Mouse (Mus musculus) limb, embryonic 13.5 days (tissue): ENCODE data around the gene Rpl4. TPM values are rescaled to one million over a fixed set of nuclear protein-coding genes. Genes with fewer than 3 reads are reported as not detected.

Source experiments
- ATAC-seq: fragments of 200-750 bp; cut with Nextera tagmentation; 2 replicates; pipeline ENCODE4 v1.8.0; 2017; ENCODE audit warnings: low read depth, moderate number of reproducible peaks, moderate TSS enrichment; ENCODE audit not compliant: low FRiP score
- H3K27ac ChIP-seq: fragments of 300-500 bp; sonication (generic); 2 replicates; pipeline ENCODE4 v1.5.1; 2015; ENCODE audit warnings: inconsistent platforms, mild to moderate bottlenecking, moderate library complexity
- H3K27me3 ChIP-seq: fragments of 300-500 bp; sonication (generic); 2 replicates; pipeline ENCODE4 v1.6.1; 2015; ENCODE audit warnings: mild to moderate bottlenecking, inconsistent platforms
- H3K36me3 ChIP-seq: fragments of 300-500 bp; sonication (generic); 2 replicates; pipeline ENCODE4 v1.6.1; 2015; ENCODE audit warnings: inconsistent platforms, mild to moderate bottlenecking, moderate library complexity
- H3K4me1 ChIP-seq: fragments of 300-500 bp; sonication (generic); 2 replicates; pipeline ENCODE4 v1.6.1; 2015; ENCODE audit warnings: inconsistent platforms
- H3K4me2 ChIP-seq: fragments of 300-500 bp; sonication (generic); replicated peaks from 2 replicates; pipeline ENCODE4 v1.6.1; 2015; ENCODE audit warnings: inconsistent platforms, mild to moderate bottlenecking, moderate library complexity
- H3K4me3 ChIP-seq: fragments of 300-500 bp; sonication (generic); 2 replicates; pipeline ENCODE4 v1.5.1; 2015; ENCODE audit warnings: moderate library complexity, mild to moderate bottlenecking, inconsistent platforms
- H3K9ac ChIP-seq: fragments of 300-500 bp; sonication (generic); 2 replicates; pipeline ENCODE4 v1.6.1; 2015; ENCODE audit warnings: mild to moderate bottlenecking, inconsistent platforms
- H3K9me3 ChIP-seq: fragments of 300-500 bp; sonication (generic); 2 replicates; pipeline ENCODE4 v1.6.1; 2016; ENCODE audit warnings: inconsistent platforms
- WGBS: fragments of 180-500 bp; shearing (Covaris S2); methylation state at CpG from one replicate; pipeline ENCODE4 v1.1.7; 2015; 5-methylcytosine and 5-hydroxymethylcytosine counted together
- polyA plus RNA-seq: library from polyadenylated mRNA; unstranded; fragments of >200 nt; fragmentation: Nextera tagmentation; extraction: Ambion mirVana; gene quantifications from 2 replicates; pipeline ENCODE4 v1.2.1, GENCODE M21; 2015

The Rpl4 gene
- polyA plus RNA-seq, 1 experiment from 2014 or later = 1,154 TPM

GRCm38 (mm10) chr9:64199897-64200296 lies 26.7 kb downstream of the Rpl4 start:
- no peak overlapping the region for H3K9ac ChIP-seq
- no peak overlapping the region for H3K4me2 ChIP-seq
- H3K36me3 ChIP-seq = peaks cover 49% of the 10 kb centered on the region
- H3K4me1 ChIP-seq = no peaks in the 10 kb centered on the region
- no peak overlapping the region for H3K27ac ChIP-seq
- no peaks in the 10 kb centered on the region for H3K9me3 ChIP-seq
- H3K4me3 ChIP-seq = no peak overlapping the region
- WGBS = 71% methylated on average over 2 of the region's 2 CpGs
- H3K27me3 ChIP-seq = no peaks in the 10 kb centered on the region
- ATAC-seq = no peak

- ATAC-seq = no peak
- no peaks in the 10 kb centered on the region for H3K9me3 ChIP-seq
- H3K27me3 ChIP-seq = no peaks in the 10 kb centered on the region
- no peak overlapping the region for H3K27ac ChIP-seq
- no peak overlapping the region for H3K9ac ChIP-seq
- no peak overlapping the region for H3K4me2 ChIP-seq
- H3K4me3 ChIP-seq = no peak overlapping the region
- H3K4me1 ChIP-seq = no peaks in the 10 kb centered on the region
- peaks cover 62% of the 10 kb centered on the region for H3K36me3 ChIP-seq
Measured at GRCm38 (mm10) chr9:64202331-64202730, 29.2 kb downstream of the Rpl4 start.

- Histone ChIP-seq H3K9me3 (no peaks in the 10 kb centered on the region), H3K27ac (no peak overlapping the region), H3K4me3 (no peak overlapping the region), H3K9ac (no peak overlapping the region), H3K4me2 (no peak overlapping the region), H3K4me1 (no peaks in the 10 kb centered on the region), H3K36me3 (peaks cover 62% of the 10 kb centered on the region), H3K27me3 (no peaks in the 10 kb centered on the region)
- ATAC-seq = no peak
Measured at GRCm38 (mm10) chr9:64202866-64203265, 29.7 kb downstream of the Rpl4 start.

GRCm38 (mm10) chr9:64207509-64208084 lies 34.4 kb downstream of the Rpl4 start:
- no peak overlapping the region for H3K27ac ChIP-seq
- H3K36me3 ChIP-seq = peaks cover 82% of the 10 kb centered on the region

GRCm38 (mm10) chr9:64214452-64214851 lies 41.3 kb downstream of the Rpl4 start:
- 87% methylated on average over 17 of the region's 17 CpGs for WGBS
- Histone ChIP-seq H3K4me3 (no peak overlapping the region), H3K27me3 (no peaks in the 10 kb centered on the region), H3K9me3 (no peaks in the 10 kb centered on the region), H3K9ac (no peak overlapping the region), H3K36me3 (peaks cover 38% of the 10 kb centered on the region), H3K4me1 (peaks cover under 1% of the 10 kb centered on the region; the same call in 1 of the 2 replicates), H3K4me2 (no peak overlapping the region), H3K27ac (no peak overlapping the region)
- no peak for ATAC-seq

More at GRCm38 (mm10) chr9:64207509-64208084, 34.4 kb downstream of the Rpl4 start:
- Histone ChIP-seq H3K27me3 (no peaks in the 10 kb centered on the region), H3K4me3 (no peak overlapping the region), H3K9me3 (no peaks in the 10 kb centered on the region), H3K9ac (no peak overlapping the region), H3K4me2 (no peak overlapping the region), H3K4me1 (no peaks in the 10 kb centered on the region)
- 89% methylated on average over 3 of the region's 3 CpGs for WGBS
- no peak for ATAC-seq

- Histone ChIP-seq H3K4me1 (peaks cover 7% of the 10 kb centered on the region; the same call in 1 of the 2 replicates), H3K4me3 (no peak overlapping the region), H3K27me3 (no peaks in the 10 kb centered on the region), H3K36me3 (peaks cover 22% of the 10 kb centered on the region), H3K27ac (no peak overlapping the region), H3K9me3 (no peaks in the 10 kb centered on the region), H3K9ac (no peak overlapping the region), H3K4me2 (no peak overlapping the region)
- no peak for ATAC-seq
- 62% methylated on average over 4 of the region's 4 CpGs for WGBS
Measured at GRCm38 (mm10) chr9:64216090-64216489, 42.9 kb downstream of the Rpl4 start.

GRCm38 (mm10) chr9:64216641-64217040 lies 43.5 kb downstream of the Rpl4 start:
- 93% methylated on average over 2 of the region's 2 CpGs for WGBS
- H3K36me3 ChIP-seq = peaks cover 18% of the 10 kb centered on the region
- no peak overlapping the region for H3K27ac ChIP-seq
- no peak for ATAC-seq
- H3K9ac ChIP-seq = no peak overlapping the region
- peaks cover 7% of the 10 kb centered on the region; the same call in 1 of the 2 replicates for H3K4me1 ChIP-seq
- no peak overlapping the region for H3K4me3 ChIP-seq
- no peaks in the 10 kb centered on the region for H3K9me3 ChIP-seq
- no peaks in the 10 kb centered on the region for H3K27me3 ChIP-seq
- H3K4me2 ChIP-seq = no peak overlapping the region

- no peak overlapping the region for H3K27ac ChIP-seq
Measured at GRCm38 (mm10) chr9:64217887-64218286, 44.7 kb downstream of the Rpl4 start.

GRCm38 (mm10) chr9:64219305-64219704 lies 46.1 kb downstream of the Rpl4 start:
- Histone ChIP-seq H3K9me3 (no peaks in the 10 kb centered on the region), H3K36me3 (0 out of 2 replicates have a peak, but pooled peaks cover 5% of the 10 kb centered on the region), H3K4me2 (no peak overlapping the region), H3K4me1 (peaks cover 7% of the 10 kb centered on the region; the same call in 1 of the 2 replicates), H3K27ac (no peak overlapping the region), H3K4me3 (no peak overlapping the region), H3K9ac (no peak overlapping the region), H3K27me3 (no peaks in the 10 kb centered on the region)
- ATAC-seq = no peak
- 56% methylated on average over 1 of the region's 1 CpGs for WGBS

More at GRCm38 (mm10) chr9:64217887-64218286, 44.7 kb downstream of the Rpl4 start:
- ATAC-seq = no peak
- Histone ChIP-seq H3K36me3 (0 out of 2 replicates have a peak, but pooled peaks cover 7% of the 10 kb centered on the region), H3K27me3 (no peaks in the 10 kb centered on the region), H3K4me1 (peaks cover 7% of the 10 kb centered on the region; the same call in 1 of the 2 replicates), H3K9ac (no peak overlapping the region), H3K4me2 (no peak overlapping the region), H3K4me3 (no peak overlapping the region), H3K9me3 (no peaks in the 10 kb centered on the region)

- H3K4me2 ChIP-seq = no peak overlapping the region
- H3K4me1 ChIP-seq = peaks cover 7% of the 10 kb centered on the region; the same call in 1 of the 2 replicates
Measured at GRCm38 (mm10) chr9:64219772-64220420, 46.7 kb downstream of the Rpl4 start.

GRCm38 (mm10) chr9:64220603-64221002 lies 47.4 kb downstream of the Rpl4 start:
- Histone ChIP-seq H3K9me3 (no peaks in the 10 kb centered on the region), H3K4me1 (peaks cover 7% of the 10 kb centered on the region; the same call in 1 of the 2 replicates), H3K4me2 (no peak overlapping the region), H3K36me3 (0 out of 2 replicates have a peak, but pooled peaks cover 4% of the 10 kb centered on the region), H3K27ac (no peak overlapping the region), H3K9ac (no peak overlapping the region), H3K4me3 (no peak overlapping the region), H3K27me3 (no peaks in the 10 kb centered on the region)
- WGBS = 80% methylated on average over 1 of the region's 1 CpGs
- no peak for ATAC-seq

More at GRCm38 (mm10) chr9:64219772-64220420, 46.7 kb downstream of the Rpl4 start:
- WGBS = 63% methylated on average over 10 of the region's 10 CpGs
- no peaks in the 10 kb centered on the region for H3K9me3 ChIP-seq
- no peak overlapping the region for H3K27ac ChIP-seq
- ATAC-seq = no peak
- H3K36me3 ChIP-seq = 0 out of 2 replicates have a peak, but pooled peaks cover 3% of the 10 kb centered on the region
- no peaks in the 10 kb centered on the region for H3K27me3 ChIP-seq
- no peak overlapping the region for H3K9ac ChIP-seq
- no peak overlapping the region for H3K4me3 ChIP-seq

GRCm38 (mm10) chr9:64221480-64221879 lies 48.3 kb downstream of the Rpl4 start:
- H3K9ac ChIP-seq = no peak overlapping the region
- H3K4me1 ChIP-seq = peaks cover 7% of the 10 kb centered on the region; the same call in 1 of the 2 replicates
- no peak overlapping the region for H3K4me3 ChIP-seq
- no peak overlapping the region for H3K27ac ChIP-seq
- 0 out of 2 replicates have a peak, but pooled peaks cover 4% of the 10 kb centered on the region for H3K36me3 ChIP-seq
- H3K9me3 ChIP-seq = no peaks in the 10 kb centered on the region
- ATAC-seq = no peak
- 86% methylated on average over 4 of the region's 4 CpGs for WGBS
- no peaks in the 10 kb centered on the region for H3K27me3 ChIP-seq
- no peak overlapping the region for H3K4me2 ChIP-seq
